Mouse (Mus musculus) megakaryocyte, embryonic 14.5 days (primary cell): ENCODE results near the gene Cdkl4.

Experiments used
- FLI1 ChIP-seq: IDR thresholded peaks from 2 replicates; pipeline ENCODE4 v1.6.1; 2012; ENCODE audit warnings: low read length, inconsistent platforms, mixed read lengths
- GATA1 ChIP-seq: IDR thresholded peaks from 3 replicates; pipeline ENCODE4 v1.6.1; 2012; ENCODE audit warnings: mixed read lengths, low read length, inconsistent platforms, borderline replicate concordance

- no peak for TF ChIP-seq GATA1
- no peak for TF ChIP-seq FLI1
These were observed 41.3 kb upstream of the Cdkl4 start for GRCm38 (mm10) chr17:80618890-80619289.
